Comparison of ENCODE assay signal across 11 mouse cellular contexts in the genomic region with DNA sequence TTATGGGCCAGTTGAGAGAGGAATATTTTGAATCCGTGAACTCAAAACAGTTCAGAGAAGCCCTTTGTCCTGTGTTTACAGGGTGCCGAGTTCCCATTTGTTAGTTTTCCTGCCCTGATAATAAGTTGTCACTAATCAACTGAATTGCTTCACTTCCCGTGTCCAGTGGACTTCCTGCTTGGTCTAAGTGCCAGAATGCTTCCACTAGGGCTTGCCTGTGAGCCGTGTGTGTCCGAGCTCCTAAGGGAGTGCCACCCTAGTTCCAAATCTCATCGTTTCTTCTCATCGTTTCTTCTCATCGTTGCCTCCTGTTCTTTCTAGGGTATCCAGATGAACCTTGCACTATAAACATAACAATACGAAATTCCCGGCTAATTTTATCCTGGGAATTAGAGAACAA. TPM values are rescaled to one million over a fixed set of nuclear protein-coding genes. Genes with fewer than 3 reads are reported as not detected.
DNase-seq lines count a peak whose midpoint lies in the region; ATAC-seq and TF ChIP-seq lines count a peak whose summit lies in the region.
"Had no signal": no experiment of that assay in that cellular context is flagged by ENCODE, and none has a peak within 500 bp of the region (broad histone marks: within the 10 kb centered on the region; RNA-seq: fewer than 3 reads in every experiment).

No protein-coding gene starts in this region.

- H3K9ac ChIP-seq in intestine, embryonic 15.5 days, result no peak overlapping the region
- H3K9ac ChIP-seq in liver, embryonic 14.5 days (replicated peaks), result no peak overlapping the region
- no peak overlapping the region for H3K9ac ChIP-seq in stomach, postnatal 0 days (ENCODE audit: low read length)

- no peak; the same call in 1 of the 2 replicates for TF ChIP-seq CTCF in left cerebral cortex, adult 2 months (IDR thresholded peaks at IDR 0.05)
- no peak for TF ChIP-seq CTCF in liver, embryonic 14.5 days (IDR thresholded peaks at IDR 0.05; ENCODE audit: low read depth)
- TF ChIP-seq CTCF in stomach, postnatal 0 days (IDR thresholded peaks at IDR 0.05; ENCODE audit: low read depth), result no peak

- intact Hi-C loops in left cerebral cortex, adult 2 months (cut with DNase I), result no loop called here
- intact Hi-C loops in left cerebral cortex, postnatal 14 days (cut with DNase I), result no loop called here

- DNase-seq in left cerebral cortex, adult 2 months (ENCODE audit: extremely low spot score in 1 of 2, low spot score in 2 of 2), result no peak
- no peak for DNase-seq in left cerebral cortex, adult 9 months (ENCODE audit: low spot score in 2 of 2)
- no peak for DNase-seq in liver, embryonic 14.5 days (ENCODE audit: low read depth in 3 of 3, low spot score in 3 of 3)
- DNase-seq in stomach, postnatal 0 days (ENCODE audit: low spot score), result no peak
- DNase-seq in left cerebral cortex, postnatal 14 days (ENCODE audit: low spot score in 2 of 2), result no peak
- DNase-seq in urinary bladder, postnatal 25 days (ENCODE audit: low spot score), result no peak
- DNase-seq: adrenal gland, postnatal 10 days; right cerebral cortex, postnatal 14 days had no signal

- no peaks in the 10 kb centered on the region for H3K9me3 ChIP-seq in intestine, embryonic 15.5 days
- H3K9me3 ChIP-seq in liver, embryonic 14.5 days (ENCODE audit: control insufficient read depth, low read length), result no peaks in the 10 kb centered on the region; the same call in 1 of the 2 replicates
- H3K9me3 ChIP-seq in stomach, postnatal 0 days (ENCODE audit: control insufficient read depth, low read length), result no peaks in the 10 kb centered on the region

- H3K4me1 ChIP-seq in intestine, embryonic 15.5 days (replicated peaks), result 0 out of 2 replicates have a peak, but pooled peaks cover 3% of the 10 kb centered on the region
- H3K4me1 ChIP-seq in liver, embryonic 14.5 days (replicated peaks; ENCODE audit: control insufficient read depth in 2 of 2, insufficient read depth in 2 of 2, low read length in 1 of 2), result peaks cover 2 to 16% of the 10 kb centered on the region in 2 experiments; a peak in 3 of 4 replicates
- H3K4me1 ChIP-seq in stomach, postnatal 0 days (replicated peaks; ENCODE audit: control insufficient read depth, insufficient read depth), result no peaks in the 10 kb centered on the region

- H3K36me3 ChIP-seq in intestine, embryonic 15.5 days, result 0 out of 2 replicates have a peak, but pooled peaks cover 5% of the 10 kb centered on the region
- peaks cover 64% of the 10 kb centered on the region for H3K36me3 ChIP-seq in liver, embryonic 14.5 days (replicated peaks; ENCODE audit: control insufficient read depth, insufficient read depth, low read depth)
- H3K36me3 ChIP-seq in stomach, postnatal 0 days (ENCODE audit: control insufficient read depth, insufficient read depth, low read length), result peaks cover 7% of the 10 kb centered on the region; the same call in 1 of the 2 replicates

- no peak for TF ChIP-seq EP300 in liver, embryonic 14.5 days (IDR thresholded peaks at IDR 0.05; ENCODE audit: low read depth)
- no peak for TF ChIP-seq EP300 in stomach, postnatal 0 days (optimal IDR thresholded peaks at IDR 0.05)

- no peak overlapping the region for H3K4me2 ChIP-seq in intestine, embryonic 15.5 days (replicated peaks)
- H3K4me2 ChIP-seq in liver, embryonic 14.5 days (ENCODE audit: low read depth), result no peak overlapping the region
- H3K4me2 ChIP-seq in stomach, postnatal 0 days (replicated peaks; ENCODE audit: low read depth), result no peak overlapping the region

- 0 out of 2 replicates have a peak, but pooled peaks have one; percentile 31 for ATAC-seq in intestine, embryonic 15.5 days
- peak; percentile 38; the same call in 1 of the 2 replicates for ATAC-seq in liver, embryonic 14.5 days (ENCODE audit: insufficient read depth)
- ATAC-seq in stomach, postnatal 0 days (ENCODE audit: low FRiP score, low TSS enrichment), result peak; percentile 74
- no peak for ATAC-seq in erythroid progenitor cell, adult 5-6 weeks (replicated peaks; ENCODE audit: low FRiP score, poor library complexity, severe bottlenecking)

- peak overlapping the region; percentile 25; the same call in 1 of the 2 replicates for H3K27ac ChIP-seq in left cerebral cortex, adult 2 months
- no peak overlapping the region for H3K27ac ChIP-seq in intestine, embryonic 15.5 days
- peak overlapping the region; percentile 22; the same call in 1 of the 2 replicates for H3K27ac ChIP-seq in liver, embryonic 14.5 days
- no peak overlapping the region for H3K27ac ChIP-seq in stomach, postnatal 0 days (replicated peaks)

- no peaks in the 10 kb centered on the region for H3K27me3 ChIP-seq in intestine, embryonic 15.5 days (replicated peaks)
- no peaks in the 10 kb centered on the region for H3K27me3 ChIP-seq in liver, embryonic 14.5 days (ENCODE audit: control insufficient read depth, insufficient read depth, low read length)
- H3K27me3 ChIP-seq in stomach, postnatal 0 days (ENCODE audit: control insufficient read depth, insufficient read depth, low read length), result no peaks in the 10 kb centered on the region

- WGBS in intestine, embryonic 15.5 days, result 45% methylated on average over 10 of the region's 10 CpGs
- WGBS in liver, embryonic 14.5 days (ENCODE audit: insufficient replicate concordance), result 65% methylated on average over 10 of the region's 10 CpGs
- WGBS in stomach, postnatal 0 days, result 47% methylated on average over 10 of the region's 10 CpGs

- no peak overlapping the region for H3K4me3 ChIP-seq in left cerebral cortex, adult 2 months
- H3K4me3 ChIP-seq in intestine, embryonic 15.5 days (replicated peaks), result no peak overlapping the region
- H3K4me3 ChIP-seq in liver, embryonic 14.5 days (ENCODE audit: insufficient read depth in 1 of 2, low read depth in 2 of 2, low read length in 2 of 2), result no peak overlapping the region
- no peak overlapping the region for H3K4me3 ChIP-seq in stomach, postnatal 0 days (ENCODE audit: low read depth, low read length)

RNA-seq across cellular contexts. Expression of a gene that starts 5.9 kb away (rescaled TPM):
- total RNA-seq in left cerebral cortex, adult 2 months (2021), result not detected
- not detected in 2 replicates for polyA plus RNA-seq in intestine, embryonic 15.5 days (2015; fragmentation: Nextera tagmentation; extraction: Ambion mirVana)
- polyA plus RNA-seq in liver, embryonic 14.5 days (2012; rRNA removed), result 0.04 and 0.14 TPM in 2 replicates
- polyA plus RNA-seq in liver, embryonic 14.5 days (2014; fragmentation: Nextera tagmentation; extraction: Ambion mirVana), result 0.67 TPM in 1 of 2 replicates, not detected in the other
- not detected in 2 replicates for polyA plus RNA-seq in stomach, postnatal 0 days (2015; fragmentation: Nextera tagmentation; extraction: Ambion mirVana)
- not detected for total RNA-seq in left cerebral cortex, postnatal 14 days (2021)
- 4.7 and 12.6 TPM in 2 replicates for total RNA-seq in erythroid progenitor cell, adult 5-6 weeks (2015; ENCODE audit: low replicate concordance)
- not detected in 2 replicates for total RNA-seq in erythroid progenitor cell, adult 5-6 weeks (2017; ENCODE audit: low replicate concordance)
- total RNA-seq: adrenal gland, postnatal 10 days; gastrocnemius, postnatal 4 days had no signal

RNA-seq across cellular contexts. Expression of a gene that starts 13.0 kb away (rescaled TPM):
- total RNA-seq in left cerebral cortex, adult 2 months (2021), result 10 to 100 TPM; 20.2 to 20.3 TPM
- polyA plus RNA-seq in intestine, embryonic 15.5 days (2015; fragmentation: Nextera tagmentation; extraction: Ambion mirVana), result 43.9 and 44.5 TPM in 2 replicates
- 23.0 and 33.1 TPM in 2 replicates for polyA plus RNA-seq in liver, embryonic 14.5 days (2012; rRNA removed)
- 68.4 and 74.4 TPM in 2 replicates for polyA plus RNA-seq in liver, embryonic 14.5 days (2014; fragmentation: Nextera tagmentation; extraction: Ambion mirVana)
- 29.4 and 33.4 TPM in 2 replicates for polyA plus RNA-seq in stomach, postnatal 0 days (2015; fragmentation: Nextera tagmentation; extraction: Ambion mirVana)
- total RNA-seq in left cerebral cortex, postnatal 14 days (2021), result 10 to 100 TPM; 18.5 to 19.5 TPM
- total RNA-seq in erythroid progenitor cell, adult 5-6 weeks (2015; ENCODE audit: low replicate concordance), result 94.3 and 165 TPM in 2 replicates
- 71.6 and 141 TPM in 2 replicates for total RNA-seq in erythroid progenitor cell, adult 5-6 weeks (2017; ENCODE audit: low replicate concordance)

RNA-seq across cellular contexts. Expression of a gene that starts 20.3 kb away (rescaled TPM):
- total RNA-seq in left cerebral cortex, adult 2 months (2021), result 1 to 10 TPM; 8.5 to 9.1 TPM
- polyA plus RNA-seq in intestine, embryonic 15.5 days (2015; fragmentation: Nextera tagmentation; extraction: Ambion mirVana), result 64.8 and 74.4 TPM in 2 replicates
- polyA plus RNA-seq in liver, embryonic 14.5 days (2012; rRNA removed), result 12.4 and 12.7 TPM in 2 replicates
- 24.9 and 28.7 TPM in 2 replicates for polyA plus RNA-seq in liver, embryonic 14.5 days (2014; fragmentation: Nextera tagmentation; extraction: Ambion mirVana)
- 52.3 and 55.4 TPM in 2 replicates for polyA plus RNA-seq in stomach, postnatal 0 days (2015; fragmentation: Nextera tagmentation; extraction: Ambion mirVana)
- 1 to 10 TPM; 8.7 to 9.8 TPM for total RNA-seq in left cerebral cortex, postnatal 14 days (2021)
- 21.8 and 37.8 TPM in 2 replicates for total RNA-seq in erythroid progenitor cell, adult 5-6 weeks (2015; ENCODE audit: low replicate concordance)
- total RNA-seq in erythroid progenitor cell, adult 5-6 weeks (2017; ENCODE audit: low replicate concordance), result 20.5 and 33.1 TPM in 2 replicates

Comparison
In these comparisons a context has a peak if more than half of its experiments do, and no peak if none do; other contexts are left out.
1. H3K27ac ChIP-seq: peak in left cerebral cortex, adult 2 months (single experiment) and liver, embryonic 14.5 days (single experiment); none in intestine, embryonic 15.5 days (single experiment) and stomach, postnatal 0 days (single experiment).